Mouse (Mus musculus): ENCODE data around the gene 2610042L04Rik.
"Not testable (repeated sequence)": the region's sequence is repeated elsewhere in the genome, so short reads cannot be mapped to it uniquely, and the experiment has no call there.

- TF ChIP-seq CTCF (IDR thresholded peaks at IDR 0.05; ENCODE audit: low read depth, low read length); POLR2A (IDR thresholded peaks at IDR 0.05; ENCODE audit: borderline replicate concordance, low read depth, low read length): not testable (repeated sequence)
Observed at GRCm38 (mm10) chr14:4368991-4369390, 34.4 kb downstream of the 2610042L04Rik start.
